Mouse (Mus musculus): Measurements from ENCODE around the gene Hecw2. TPM values are rescaled to one million over a fixed set of nuclear protein-coding genes. Genes with fewer than 3 reads are reported as not detected.
A peak's percentile ranks its signal among the peaks of the same experiment; 100 is the strongest.

Hecw2 gene
- polyA plus RNA-seq, 1 experiment from 2014 or later: 8.3 TPM

DNA sequence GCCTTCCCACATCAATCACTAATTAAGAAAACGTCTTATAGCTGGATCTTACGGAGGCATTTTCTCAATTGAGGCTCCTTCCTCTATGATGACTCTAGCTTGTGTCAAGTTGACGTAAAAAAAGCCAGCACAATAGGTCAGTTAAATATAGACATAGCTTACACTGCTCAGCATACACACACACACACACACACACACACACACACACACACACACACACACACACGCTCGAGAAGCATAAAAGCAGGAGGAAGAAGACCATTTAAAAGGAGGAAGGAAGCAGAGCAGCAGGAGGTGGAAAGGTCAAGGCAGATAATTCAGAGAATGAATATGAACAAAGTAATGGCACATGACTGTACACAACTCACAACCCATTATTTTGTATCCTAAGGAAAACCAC is 220.0 kb downstream of the Hecw2 start:
- Histone ChIP-seq H3K27me3 (no peaks in the 10 kb centered on the region), H3K4me1 (replicated peaks) (no peaks in the 10 kb centered on the region), H3K4me2 (no peak overlapping the region), H3K4me3 (no peak overlapping the region), H3K27ac (replicated peaks) (no peak overlapping the region), H3K9ac (no peak overlapping the region), H3K36me3 (no peaks in the 10 kb centered on the region), H3K9me3 (no peaks in the 10 kb centered on the region)
- 67% methylated on average over 5 of the region's 5 CpGs for WGBS
- no peak for ATAC-seq (ENCODE audit: low read depth)

GRCm38 (mm10) chr1:53970326-53970977 is 224.5 kb downstream of the Hecw2 start:
- 89% methylated on average over 5 of the region's 5 CpGs for WGBS
- no peak overlapping the region for H3K9ac ChIP-seq

GRCm38 (mm10) chr1:53952395-53952794 is 242.6 kb downstream of the Hecw2 start:
- H3K4me2 ChIP-seq: no peak overlapping the region
- H3K4me1 ChIP-seq (replicated peaks): no peaks in the 10 kb centered on the region

More at GRCm38 (mm10) chr1:53970326-53970977, 224.5 kb downstream of the Hecw2 start:
- Histone ChIP-seq H3K9me3 (no peaks in the 10 kb centered on the region), H3K27ac (replicated peaks) (no peak overlapping the region), H3K27me3 (no peaks in the 10 kb centered on the region), H3K36me3 (no peaks in the 10 kb centered on the region), H3K4me1 (replicated peaks) (no peaks in the 10 kb centered on the region), H3K4me2 (no peak overlapping the region), H3K4me3 (no peak overlapping the region)
- ATAC-seq (ENCODE audit: low read depth): no peak

DNA sequence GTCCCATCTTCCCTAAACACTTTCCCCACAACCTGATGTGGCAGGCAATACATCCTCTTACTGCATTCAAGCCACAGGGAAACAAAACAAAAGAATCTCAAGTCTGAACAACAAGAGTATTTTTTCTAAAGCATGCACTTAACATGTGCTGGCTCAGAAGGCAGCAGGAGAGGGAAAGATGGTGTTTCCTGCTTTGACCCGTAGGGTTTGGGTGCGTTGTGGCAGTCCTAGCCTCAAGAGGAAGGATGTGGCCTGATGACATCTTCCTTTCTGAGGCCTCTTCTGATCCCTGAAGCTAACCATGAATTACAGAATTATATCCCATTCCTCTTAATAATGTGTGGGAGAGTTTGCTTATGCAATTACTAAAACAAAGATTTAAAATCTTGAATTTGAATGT is 249.2 kb downstream of the Hecw2 start:
- no peaks in the 10 kb centered on the region for H3K36me3 ChIP-seq
- 86% methylated on average over 2 of the region's 2 CpGs for WGBS
- H3K4me3 ChIP-seq: no peak overlapping the region
- H3K9me3 ChIP-seq: no peaks in the 10 kb centered on the region
- H3K27ac ChIP-seq (replicated peaks): no peak overlapping the region
- H3K9ac ChIP-seq: no peak overlapping the region
- no peaks in the 10 kb centered on the region for H3K27me3 ChIP-seq
- no peak for ATAC-seq (ENCODE audit: low read depth)
- H3K4me1 ChIP-seq (replicated peaks): no peaks in the 10 kb centered on the region
- no peak overlapping the region for H3K4me2 ChIP-seq

More at GRCm38 (mm10) chr1:53952395-53952794, 242.6 kb downstream of the Hecw2 start:
- 83% methylated on average over 5 of the region's 5 CpGs for WGBS
- H3K36me3 ChIP-seq: no peaks in the 10 kb centered on the region
- no peak overlapping the region for H3K4me3 ChIP-seq
- no peak for ATAC-seq (ENCODE audit: low read depth)
- no peak overlapping the region for H3K9ac ChIP-seq
- H3K27ac ChIP-seq (replicated peaks): no peak overlapping the region
- H3K27me3 ChIP-seq: no peaks in the 10 kb centered on the region
- H3K9me3 ChIP-seq: no peaks in the 10 kb centered on the region

DNA sequence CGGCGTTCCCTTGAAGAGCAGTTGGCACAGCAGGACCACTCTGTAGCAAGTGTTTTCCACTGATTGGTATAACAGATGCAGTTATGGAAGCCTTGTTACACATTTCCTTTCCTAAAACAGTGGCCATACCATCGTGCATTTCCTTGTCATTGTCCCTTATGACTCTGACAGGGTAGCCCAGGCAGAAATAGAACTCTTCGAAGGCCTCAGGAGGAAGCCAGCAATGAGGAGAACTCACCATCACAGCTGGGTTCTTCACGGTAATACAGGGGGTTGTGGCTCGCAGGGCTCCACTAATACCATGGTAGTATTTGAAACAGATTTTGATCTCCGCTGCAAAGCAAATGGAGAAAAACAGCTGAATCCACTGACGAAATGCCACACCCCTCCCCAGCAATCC is 252.5 kb downstream of the Hecw2 start:
- H3K9me3 ChIP-seq: no peaks in the 10 kb centered on the region
- H3K4me3 ChIP-seq: no peak overlapping the region
- no peak overlapping the region for H3K9ac ChIP-seq
- H3K27ac ChIP-seq (replicated peaks): no peak overlapping the region
- 78% methylated on average over 8 of the region's 8 CpGs for WGBS
- no peaks in the 10 kb centered on the region for H3K36me3 ChIP-seq
- H3K4me2 ChIP-seq: no peak overlapping the region
- H3K4me1 ChIP-seq (replicated peaks): peaks cover 9% of the 10 kb centered on the region
- no peak for ATAC-seq (ENCODE audit: low read depth)
- H3K27me3 ChIP-seq: no peaks in the 10 kb centered on the region

DNA sequence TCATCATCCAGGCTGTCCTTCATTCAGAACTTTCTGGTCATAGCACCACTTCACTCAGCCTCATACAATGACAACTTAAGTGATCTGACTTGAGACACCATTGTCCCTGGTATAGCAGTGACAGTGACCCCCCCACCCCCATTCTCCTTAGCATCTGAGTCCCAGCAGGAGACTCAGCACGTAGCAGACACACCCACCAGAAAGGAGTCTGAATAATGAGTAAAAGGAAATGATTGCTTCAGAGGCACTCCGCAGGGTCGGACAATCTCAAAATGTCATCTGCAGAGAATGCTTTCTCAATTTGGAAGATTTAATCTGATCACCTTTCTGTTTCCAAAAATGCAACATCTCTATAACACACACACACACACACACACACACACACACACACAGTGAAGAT is 253.4 kb downstream of the Hecw2 start:
- 53% methylated on average over 3 of the region's 3 CpGs for WGBS
- Histone ChIP-seq H3K4me3 (no peak overlapping the region), H3K9me3 (no peaks in the 10 kb centered on the region), H3K4me2 (no peak overlapping the region), H3K36me3 (no peaks in the 10 kb centered on the region), H3K4me1 (replicated peaks) (peaks cover 9% of the 10 kb centered on the region), H3K27ac (replicated peaks) (no peak overlapping the region), H3K9ac (no peak overlapping the region), H3K27me3 (no peaks in the 10 kb centered on the region)
- ATAC-seq (ENCODE audit: low read depth): no peak

- WGBS: 29% methylated on average over 13 of the region's 13 CpGs
- peaks cover 9% of the 10 kb centered on the region for H3K4me1 ChIP-seq (replicated peaks)
- 0 out of 2 replicates have a peak overlapping the region, but pooled peaks have one; percentile 14 for H3K27ac ChIP-seq (replicated peaks)
- no peak overlapping the region for H3K4me3 ChIP-seq
- 0 out of 2 replicates have a peak overlapping the region, but pooled peaks have one; percentile 12 for H3K4me2 ChIP-seq
- H3K9ac ChIP-seq: peak overlapping the region; percentile 5; the same call in 1 of the 2 replicates
- ATAC-seq (ENCODE audit: low read depth): peak; percentile 83
- no peaks in the 10 kb centered on the region for H3K9me3 ChIP-seq
- H3K27me3 ChIP-seq: no peaks in the 10 kb centered on the region
- H3K36me3 ChIP-seq: no peaks in the 10 kb centered on the region
These were observed 254.5 kb downstream of the Hecw2 start for GRCm38 (mm10) chr1:53940268-53941017.

DNA sequence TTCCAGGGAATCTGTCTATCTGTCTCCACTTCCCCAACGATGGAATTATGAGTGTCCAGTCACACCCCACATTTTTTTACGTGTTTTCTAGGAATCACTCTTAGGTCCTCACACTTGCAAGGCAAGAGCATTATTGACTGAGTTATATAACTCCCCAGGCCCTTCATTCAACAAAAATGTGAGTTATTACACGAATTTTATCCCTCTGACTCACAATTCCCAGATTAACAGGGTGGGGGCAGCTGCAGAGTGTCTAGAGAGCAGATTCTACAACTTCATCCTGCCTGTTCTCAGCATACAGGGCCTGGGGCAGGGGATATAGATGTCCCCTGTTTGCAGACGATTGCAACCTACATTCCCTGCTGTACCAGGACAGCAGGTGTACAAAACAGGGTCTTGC is 255.7 kb downstream of the Hecw2 start:
- Histone ChIP-seq H3K36me3 (no peaks in the 10 kb centered on the region), H3K4me1 (replicated peaks) (peaks cover 9% of the 10 kb centered on the region), H3K9ac (no peak overlapping the region), H3K4me3 (no peak overlapping the region), H3K27ac (replicated peaks) (no peak overlapping the region), H3K4me2 (no peak overlapping the region), H3K27me3 (no peaks in the 10 kb centered on the region), H3K9me3 (no peaks in the 10 kb centered on the region)
- WGBS: 74% methylated on average over 4 of the region's 4 CpGs
- ATAC-seq (ENCODE audit: low read depth): no peak

- Histone ChIP-seq H3K4me3 (no peak overlapping the region), H3K27ac (replicated peaks) (no peak overlapping the region), H3K9ac (no peak overlapping the region), H3K9me3 (no peaks in the 10 kb centered on the region), H3K27me3 (no peaks in the 10 kb centered on the region), H3K4me2 (no peak overlapping the region), H3K4me1 (replicated peaks) (no peaks in the 10 kb centered on the region), H3K36me3 (no peaks in the 10 kb centered on the region)
- no peak for ATAC-seq (ENCODE audit: low read depth)
- 67% methylated on average over 2 of the region's 2 CpGs for WGBS
These were observed 261.7 kb downstream of the Hecw2 start for GRCm38 (mm10) chr1:53933308-53933707.

- Histone ChIP-seq H3K27me3 (no peaks in the 10 kb centered on the region), H3K9ac (no peak overlapping the region), H3K27ac (replicated peaks) (no peak overlapping the region), H3K4me1 (replicated peaks) (no peaks in the 10 kb centered on the region), H3K9me3 (no peaks in the 10 kb centered on the region), H3K4me2 (no peak overlapping the region), H3K4me3 (no peak overlapping the region), H3K36me3 (0 out of 2 replicates have a peak, but pooled peaks cover under 1% of the 10 kb centered on the region)
- 79% methylated on average over 3 of the region's 3 CpGs for WGBS
- ATAC-seq (ENCODE audit: low read depth): no peak
These were observed 263.7 kb downstream of the Hecw2 start for GRCm38 (mm10) chr1:53931314-53931713.

GRCm38 (mm10) chr1:53927605-53928004 is 267.4 kb downstream of the Hecw2 start:
- Histone ChIP-seq H3K4me3 (no peak overlapping the region), H3K27me3 (no peaks in the 10 kb centered on the region), H3K36me3 (peaks cover 8% of the 10 kb centered on the region; the same call in 1 of the 2 replicates), H3K9ac (no peak overlapping the region), H3K27ac (replicated peaks) (no peak overlapping the region), H3K4me1 (replicated peaks) (no peaks in the 10 kb centered on the region; the same call in 1 of the 2 replicates), H3K4me2 (no peak overlapping the region), H3K9me3 (no peaks in the 10 kb centered on the region)
- WGBS: 25% methylated on average over 4 of the region's 4 CpGs
- ATAC-seq (ENCODE audit: low read depth): peak; percentile 57

DNA sequence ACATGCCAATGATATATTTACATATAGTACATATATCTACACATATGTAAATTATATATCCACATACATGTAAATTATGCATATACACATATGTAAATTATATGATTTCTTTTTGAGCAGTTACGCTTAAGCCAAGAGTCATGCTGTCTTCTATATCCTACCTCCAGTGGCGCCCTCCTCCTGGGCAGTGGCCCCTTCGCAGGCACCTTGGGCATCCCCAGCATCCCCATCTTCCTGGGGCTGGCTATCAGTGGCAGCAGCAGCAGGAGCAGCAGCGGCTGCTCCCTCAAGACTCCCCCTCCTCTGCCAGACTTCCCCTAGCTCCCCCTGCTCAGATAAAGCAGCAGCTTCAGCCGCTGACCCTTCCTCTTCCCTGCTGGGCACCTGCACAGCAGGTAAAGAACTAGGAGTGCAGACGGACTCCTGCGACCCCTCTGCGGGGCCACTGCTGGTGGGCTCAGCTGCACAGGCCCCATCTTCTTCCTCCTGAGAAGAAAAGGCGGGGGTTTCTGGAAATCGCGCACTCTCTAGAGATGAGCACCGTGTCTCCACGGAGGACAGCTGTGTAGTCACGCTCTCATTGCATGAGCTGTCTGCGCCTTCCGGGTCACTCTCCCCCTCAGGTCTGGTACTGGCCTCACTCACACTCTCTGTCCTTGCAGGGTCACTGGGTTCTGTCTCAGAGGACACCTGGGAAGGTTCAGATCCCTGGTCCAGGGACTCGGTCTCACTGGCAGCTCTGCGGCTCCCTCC is 269.6 kb downstream of the Hecw2 start:
- Histone ChIP-seq H3K9ac (0 out of 2 replicates have a peak overlapping the region, but pooled peaks have one; percentile 8), H3K27ac (replicated peaks) (no peak overlapping the region), H3K9me3 (no peaks in the 10 kb centered on the region), H3K4me2 (no peak overlapping the region), H3K4me1 (replicated peaks) (no peaks in the 10 kb centered on the region; the same call in 1 of the 2 replicates), H3K27me3 (no peaks in the 10 kb centered on the region), H3K4me3 (no peak overlapping the region), H3K36me3 (peaks cover 8% of the 10 kb centered on the region; the same call in 1 of the 2 replicates)
- WGBS: 48% methylated on average over 18 of the region's 18 CpGs
- ATAC-seq (ENCODE audit: low read depth): 0 out of 2 replicates have a peak, but pooled peaks have one; percentile 37

All from neural tube, embryonic 13.5 days (tissue).